Mouse (Mus musculus) midbrain, embryonic 16.5 days (tissue): ENCODE data around the gene Gxylt2. TPM values are rescaled to one million over a fixed set of nuclear protein-coding genes. Genes with fewer than 3 reads are reported as not detected.

ENCODE experiments used
- polyA plus RNA-seq: library from polyadenylated mRNA; unstranded; fragments of >200 nt; fragmentation: Nextera tagmentation; extraction: Ambion mirVana; gene quantifications from 2 replicates; pipeline ENCODE4 v1.2.1, GENCODE M21; 2015

Gxylt2 gene
- polyA plus RNA-seq, 1 experiment from 2014 or later: 1.2 TPM

Other genes with a start within 250 kb of the Gxylt2 start
- 9.7 and 10.2 TPM in 2 replicates for gene Shq1, start 33.6 kb upstream of the Gxylt2 start, polyA plus RNA-seq
- 16.2 and 19.2 TPM in 2 replicates for gene Ppp4r2, start 128.9 kb downstream of the Gxylt2 start, polyA plus RNA-seq